ENCODE assay signal across 24 mouse cellular contexts in genomic region chr4:44049812-44050211, GRCm38 (mm10). TPM values are rescaled to one million over a fixed set of nuclear protein-coding genes. Genes with fewer than 3 reads are reported as not detected.
DNase-seq lines count a peak whose midpoint lies in the region; ATAC-seq and TF ChIP-seq lines count a peak whose summit lies in the region.
"Had no signal": no experiment of that assay in that cellular context is flagged by ENCODE, and none has a peak within 500 bp of the region (broad histone marks: within the 10 kb centered on the region; RNA-seq: fewer than 3 reads in every experiment).

No protein-coding gene starts in this region.

- no peaks in the 10 kb centered on the region for H3K79me2 ChIP-seq in CH12.LX (replicated peaks; ENCODE audit: control insufficient read depth, extremely low read depth, insufficient read depth, poor library complexity, severe bottlenecking)

- H3K36me3 ChIP-seq in lung, embryonic 14.5 days (ENCODE audit: insufficient read depth): peaks cover 22% of the 10 kb centered on the region; the same call in 1 of the 2 replicates
- H3K36me3 ChIP-seq in CH12.LX (replicated peaks in 1 of 2; ENCODE audit: control insufficient read depth in 1 of 2, insufficient read depth in 1 of 2, low read length in 1 of 2): peaks cover 35 to 77% of the 10 kb centered on the region in 2 experiments

- no peak for TF ChIP-seq EP300 in CH12.LX (IDR thresholded peaks at IDR 0.05; ENCODE audit: low read length)

- H3K9ac ChIP-seq in lung, embryonic 14.5 days: no peak overlapping the region
- no peak overlapping the region for H3K9ac ChIP-seq in CH12.LX (ENCODE audit: insufficient read depth, low read depth)
- H3K9ac ChIP-seq: forebrain, embryonic 13.5 days; heart, embryonic 13.5 days; hindbrain, embryonic 12.5 days; hindbrain, embryonic 15.5 days had no signal

- in situ Hi-C loops in CH12.LX (cut with MboI; ENCODE audit: low pct_ligation_motif_present, low pct_unique_long_range_greater_than_20kb, low sequenced_read_pairs): no loop called here

- no peak for TF ChIP-seq POLR2A in lung, adult 2 months (IDR thresholded peaks at IDR 0.05; ENCODE audit: borderline replicate concordance, extremely low read depth, low read depth, low read length)
- no peak for TF ChIP-seq POLR2A in CH12.LX (IDR thresholded peaks at IDR 0.05; ENCODE audit: low read depth, low read length)

- H3K4me2 ChIP-seq in lung, embryonic 14.5 days: no peak overlapping the region
- H3K4me2 ChIP-seq in CH12.LX (ENCODE audit: insufficient read depth, low read depth, poor library complexity, severe bottlenecking): no peak overlapping the region
- H3K4me2 ChIP-seq: forebrain, embryonic 13.5 days; heart, embryonic 13.5 days; hindbrain, embryonic 12.5 days; hindbrain, embryonic 15.5 days had no signal

- no peak for TF ChIP-seq CTCF in lung, embryonic 14.5 days (IDR thresholded peaks at IDR 0.05; ENCODE audit: low read depth)
- no peak for TF ChIP-seq CTCF in lung, adult 2 months (IDR thresholded peaks at IDR 0.05; ENCODE audit: insufficient read depth, low read length)
- no peak for TF ChIP-seq CTCF in CH12.LX (conservative IDR thresholded peaks at IDR 0.05 in 1 of 2, IDR thresholded peaks at IDR 0.05 in 1 of 2; ENCODE audit: low read depth in 2 of 2, low read length in 2 of 2)

- H3K27ac ChIP-seq in lung, embryonic 14.5 days (ENCODE audit: low read depth): no peak overlapping the region
- no peak overlapping the region for H3K27ac ChIP-seq in CH12.LX (ENCODE audit: insufficient read depth, low read depth)
- H3K27ac ChIP-seq: forebrain, embryonic 10.5 days; forebrain, embryonic 13.5 days; heart, embryonic 10.5 days; heart, embryonic 13.5 days; hindbrain, embryonic 12.5 days; hindbrain, embryonic 15.5 days had no signal

- no peak overlapping the region for H3K4me3 ChIP-seq in lung, embryonic 14.5 days (ENCODE audit: low read depth, low read length)
- H3K4me3 ChIP-seq in lung, adult 2 months (replicated peaks; ENCODE audit: extremely low read depth, low read depth, low read length): no peak overlapping the region
- peak overlapping the region in 1 of 3 experiments; percentile 1 for H3K4me3 ChIP-seq in CH12.LX (replicated peaks in 1 of 3; ENCODE audit: low read depth in 2 of 3, low read length in 2 of 3, poor library complexity in 1 of 3)
- H3K4me3 ChIP-seq: forebrain, embryonic 10.5 days; forebrain, embryonic 13.5 days; heart, embryonic 10.5 days; heart, embryonic 13.5 days; hindbrain, embryonic 12.5 days; hindbrain, embryonic 15.5 days had no signal

- peak; percentile 47; the same call in 1 of the 2 replicates for ATAC-seq in lung, embryonic 14.5 days (ENCODE audit: insufficient read depth)
- ATAC-seq: forebrain, embryonic 13.5 days; forebrain, embryonic 16.5 days; intestine, postnatal 0 days had no signal

- TF ChIP-seq RAD21 in CH12.LX (IDR thresholded peaks at IDR 0.05; ENCODE audit: low read depth, low read length): no peak

- dilution Hi-C loops in CH12.LX (cut with MboI; ENCODE audit: extremely low pct_ligation_motif_present, extremely low pct_unique_long_range_greater_than_20kb, low sequenced_read_pairs): no loop called here

- WGBS in lung, embryonic 14.5 days: 81% methylated on average over 5 of the region's 5 CpGs
- 82% methylated on average over 5 of the region's 5 CpGs for WGBS in lung, adult 2 months

- H3K9me3 ChIP-seq in lung, embryonic 14.5 days (ENCODE audit: low read depth, low read length): no peaks in the 10 kb centered on the region
- H3K9me3 ChIP-seq in CH12.LX (replicated peaks; ENCODE audit: low read length): no peaks in the 10 kb centered on the region
- H3K9me3 ChIP-seq: forebrain, embryonic 10.5 days; forebrain, embryonic 13.5 days; heart, embryonic 10.5 days; heart, embryonic 13.5 days; hindbrain, embryonic 12.5 days; hindbrain, embryonic 15.5 days had no signal

- DNase-seq in lung, embryonic 14.5 days: peak; percentile 22
- no peak for DNase-seq in lung, adult 2 months
- DNase-seq in CH12.LX (ENCODE audit: extremely low read depth) (peak; percentile 29), ES-CJ7 (ENCODE audit: low read depth, low spot score) (peak; percentile 52), R1 (ENCODE audit: low read depth, low spot score) (peak; percentile 92)
- DNase-seq in urinary bladder, postnatal 4 days (ENCODE audit: low spot score in 2 of 2): no peak
- DNase-seq in kidney, postnatal 14 days: no peak
- DNase-seq in kidney, postnatal 36 days: no peak
- DNase-seq: adrenal gland, adult 2 months; adrenal gland, postnatal 14 days; B cell, adult 2 months; cerebellum, adult 11-12 months; cerebellum, adult 8-10 months; cerebellum, postnatal 14 days; gastrocnemius, postnatal 25 days; heart, adult 18-20 months had no signal

- no peaks in the 10 kb centered on the region for H3K27me3 ChIP-seq in lung, embryonic 14.5 days (ENCODE audit: insufficient read depth, low read length)
- no peaks in the 10 kb centered on the region for H3K27me3 ChIP-seq in CH12.LX (replicated peaks)
- H3K27me3 ChIP-seq: forebrain, embryonic 13.5 days; heart, embryonic 13.5 days; hindbrain, embryonic 12.5 days; hindbrain, embryonic 15.5 days had no signal

- no peaks in the 10 kb centered on the region for H3K4me1 ChIP-seq in lung, embryonic 14.5 days (ENCODE audit: insufficient read depth)
- no peaks in the 10 kb centered on the region for H3K4me1 ChIP-seq in lung, adult 2 months (ENCODE audit: control insufficient read depth, insufficient read depth, low read length)
- peaks cover 5 to 39% of the 10 kb centered on the region in 2 experiments; a peak in 3 of 4 replicates for H3K4me1 ChIP-seq in CH12.LX (ENCODE audit: control insufficient read depth in 1 of 2, insufficient read depth in 2 of 2)
- H3K4me1 ChIP-seq: forebrain, embryonic 10.5 days; heart, embryonic 10.5 days; hindbrain, embryonic 12.5 days; hindbrain, embryonic 15.5 days had no signal

TF ChIP-seq in CH12.LX, 34 proteins besides CTCF, POLR2A, EP300 and RAD21:
- TF ChIP-seq E2F4 (IDR thresholded peaks at IDR 0.05; ENCODE audit: insufficient replicate concordance, low read depth, low read length): no peak
- TF ChIP-seq BHLHE40 (IDR thresholded peaks at IDR 0.05; ENCODE audit: low read depth, low read length): no peak
- TF ChIP-seq SIN3A (IDR thresholded peaks at IDR 0.05; ENCODE audit: low read length): no peak
- TF ChIP-seq ELF1 (IDR thresholded peaks at IDR 0.05; ENCODE audit: low read depth, low read length): no peak
- TF ChIP-seq MAZ (IDR thresholded peaks at IDR 0.05; ENCODE audit: low read depth, low read length): no peak
- TF ChIP-seq TCF12 (IDR thresholded peaks at IDR 0.05; ENCODE audit: low read depth, low read length): no peak
- TF ChIP-seq NRF1 (IDR thresholded peaks at IDR 0.05; ENCODE audit: low read depth, low read length): no peak
- no peak for TF ChIP-seq MEF2A (IDR thresholded peaks at IDR 0.05; ENCODE audit: borderline replicate concordance, low read depth, low read length)
- no peak for TF ChIP-seq JUND (conservative IDR thresholded peaks at IDR 0.05; ENCODE audit: low read depth, low read length)
- no peak for TF ChIP-seq ZNF384 (IDR thresholded peaks at IDR 0.05; ENCODE audit: low read depth, low read length)
- no peak for TF ChIP-seq POLR2AphosphoS2 (IDR thresholded peaks at IDR 0.05; ENCODE audit: low read depth, low read length)
- no peak for TF ChIP-seq MAX (IDR thresholded peaks at IDR 0.05; ENCODE audit: low read length)
- no peak for TF ChIP-seq KAT2A (IDR thresholded peaks at IDR 0.05; ENCODE audit: insufficient replicate concordance, low read length)
- TF ChIP-seq GABPA (IDR thresholded peaks at IDR 0.05; ENCODE audit: insufficient replicate concordance, low read depth, low read length): no peak
- no peak for TF ChIP-seq ZMIZ1 (IDR thresholded peaks at IDR 0.05; ENCODE audit: low read depth, low read length)
- TF ChIP-seq CHD2 (IDR thresholded peaks at IDR 0.05; ENCODE audit: low read length): no peak

RNA-seq across cellular contexts. Expression of gene Gne, which starts 34.2 kb away (rescaled TPM):
- 37.3 and 38.5 TPM in 2 replicates for polyA plus RNA-seq in lung, embryonic 14.5 days (2014; fragmentation: Nextera tagmentation; extraction: Ambion mirVana)
- 23.9 and 31.4 TPM in 2 replicates for polyA plus RNA-seq in lung, adult 2 months (2012; rRNA removed)
- total RNA-seq in CH12.LX (2012; rRNA removed) (31.6 and 37.1 TPM in 2 replicates), CH12.LX (2014; rRNA removed) (23.6 and 35.3 TPM in 2 replicates)
- polyA plus RNA-seq in CH12.LX (2012; ENCODE audit: insufficient read length, low read depth): 34.4 and 35.5 TPM in 2 replicates

RNA-seq across cellular contexts. Expression of gene Clta, which starts 45.6 kb away (rescaled TPM):
- polyA plus RNA-seq in lung, embryonic 14.5 days (2014; fragmentation: Nextera tagmentation; extraction: Ambion mirVana): 227 and 237 TPM in 2 replicates
- 165 and 187 TPM in 2 replicates for polyA plus RNA-seq in lung, adult 2 months (2012; rRNA removed)
- total RNA-seq in CH12.LX (2012; rRNA removed) (301 and 349 TPM in 2 replicates), CH12.LX (2014; rRNA removed) (450 and 454 TPM in 2 replicates)
- 454 and 493 TPM in 2 replicates for polyA plus RNA-seq in CH12.LX (2012; ENCODE audit: insufficient read length, low read depth)

Comparison
In these comparisons a context has a peak if more than half of its experiments do, and no peak if none do; other contexts are left out.
1. DNase-seq: peak in lung, embryonic 14.5 days (single experiment), CH12.LX (single experiment), ES-CJ7 (single experiment) and R1 (single experiment); none in lung, adult 2 months (single experiment), urinary bladder, postnatal 4 days (0 of 2), kidney, postnatal 14 days (single experiment) and kidney, postnatal 36 days (0 of 2).